Mouse (Mus musculus) heart, adult 10 weeks (tissue): ENCODE data around the gene Atrx. TPM values are rescaled to one million over a fixed set of nuclear protein-coding genes. Genes with fewer than 3 reads are reported as not detected.

Experiments used
- polyA plus RNA-seq: library from polyadenylated mRNA; stranded (reverse); fragments of 350-450 nt; fragmentation: Illumina TruSeq; extraction: RNeasy Lipid Tissue Mini Kit (QIAGEN cat#74804); gene quantifications from one replicate; pipeline ENCODE4 v1.2.3, GENCODE M21; 2014; ENCODE audit warnings: low read depth, low replicate concordance

The Atrx gene
- polyA plus RNA-seq = 40.0 TPM

GRCm38 (mm10) chrX:105928861-105929477, at the start of gene Atrx:
TSS of gene Atrx (minus strand) at chrX:105929403.

GRCm38 (mm10) chrX:105764162-105765004, 164.8 kb downstream of the Atrx start, which contains the start of gene Fgf16:
TSS of gene Fgf16 (plus strand) at chrX:105764279.

Other genes starting within 250 kb of the Atrx start
- 12.0 TPM for gene Fgf16, start 165.1 kb downstream of the Atrx start, polyA plus RNA-seq
- 23.1 TPM for gene Magt1, start 82.5 kb upstream of the Atrx start, polyA plus RNA-seq
- gene Cox7b, start 86.3 kb upstream of the Atrx start, polyA plus RNA-seq = 1,669 TPM
- 4.1 TPM for gene Atp7a, start 97.9 kb upstream of the Atrx start, polyA plus RNA-seq
- 0.63 TPM for gene Tlr13, start 213.8 kb upstream of the Atrx start, polyA plus RNA-seq